Mouse (Mus musculus) lung, embryonic 14.5 days (tissue): ENCODE data around the gene Lcat. TPM values are rescaled to one million over a fixed set of nuclear protein-coding genes. Genes with fewer than 3 reads are reported as not detected.
A peak's percentile ranks its signal among the peaks of the same experiment; 100 is the strongest.

Experiments
- ATAC-seq: fragments of 200-750 bp; cut with Nextera tagmentation; 2 replicates; pipeline ENCODE4 v1.8.0; 2017; ENCODE audit warnings: mild to moderate bottlenecking, moderate TSS enrichment, moderate library complexity; ENCODE audit not compliant: insufficient read depth
- DNase-seq: peaks from one replicate; pipeline ENCODE4 v3.0.0-alpha.2; 2015
- H3K27ac ChIP-seq: fragments of 300-500 bp; sonication (generic); 2 replicates; pipeline ENCODE4 v1.5.1; 2014; ENCODE audit warnings: low read depth, mild to moderate bottlenecking, moderate library complexity
- H3K27me3 ChIP-seq: fragments of 300-500 bp; sonication (generic); 2 replicates; pipeline ENCODE4 v1.6.1; 2014; ENCODE audit warnings: low read length, control low read depth; ENCODE audit not compliant: insufficient read depth
- H3K36me3 ChIP-seq: fragments of 300-500 bp; sonication (generic); 2 replicates; pipeline ENCODE4 v1.6.1; 2014; ENCODE audit warnings: control low read depth; ENCODE audit not compliant: insufficient read depth
- H3K4me1 ChIP-seq: fragments of 300-500 bp; sonication (generic); 2 replicates; pipeline ENCODE4 v1.6.1; 2014; ENCODE audit warnings: antibody characterized with exemption, control low read depth; ENCODE audit not compliant: insufficient read depth
- H3K4me2 ChIP-seq: fragments of 300-500 bp; sonication (generic); 2 replicates; pipeline ENCODE4 v1.6.1; 2014; ENCODE audit warnings: mild to moderate bottlenecking
- H3K4me3 ChIP-seq: fragments of 300-500 bp; sonication (generic); 2 replicates; pipeline ENCODE4 v1.5.1; 2014; ENCODE audit warnings: low read depth, low read length
- H3K9ac ChIP-seq: fragments of 300-500 bp; sonication (generic); 2 replicates; pipeline ENCODE4 v1.6.1; 2014
- H3K9me3 ChIP-seq: fragments of 300-500 bp; sonication (generic); 2 replicates; pipeline ENCODE4 v1.6.1; 2016; ENCODE audit warnings: low read depth, low read length, control low read depth
- CTCF ChIP-seq: IDR thresholded peaks from 2 replicates; pipeline ENCODE4 v1.5.1; 2016; ENCODE audit warnings: antibody characterized with exemption, low read depth
- WGBS: fragments of 180-500 bp; shearing (Covaris S2); extraction: QIAGEN DNeasy Blood & Tissue Kit; methylation state at CpG from one replicate; pipeline ENCODE4 v1.1.7; 2014; 5-methylcytosine and 5-hydroxymethylcytosine counted together
- polyA plus RNA-seq: library from polyadenylated mRNA; unstranded; fragments of >200 nt; fragmentation: Nextera tagmentation; extraction: Ambion mirVana; gene quantifications from 2 replicates; pipeline ENCODE4 v1.2.1, GENCODE M21; 2014

Gene Lcat
- polyA plus RNA-seq, 1 experiment from 2014 or later: 2.1 TPM

DNA sequence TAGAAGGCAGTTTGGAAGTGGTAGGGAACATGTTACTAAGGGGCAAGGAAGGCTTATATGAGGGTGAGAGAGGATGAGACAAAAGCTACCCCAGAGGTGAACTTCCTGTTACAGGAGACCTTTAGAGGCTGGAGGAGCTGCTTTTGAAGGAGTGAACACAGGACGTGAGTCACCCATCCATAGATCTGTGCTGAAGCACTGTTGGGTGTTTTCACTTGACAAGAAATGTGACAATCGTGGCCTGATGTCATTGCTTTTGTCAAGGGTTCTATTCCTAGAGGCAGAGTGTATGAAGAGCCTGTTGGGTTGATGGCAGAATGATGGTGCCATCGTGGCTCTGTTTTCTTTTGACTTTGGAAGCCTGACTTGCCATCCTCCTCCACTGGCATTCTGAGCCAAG, 23.8 kb downstream of the Lcat start:
- H3K36me3 ChIP-seq: peaks cover 30% of the 10 kb centered on the region
- no peak overlapping the region for H3K4me2 ChIP-seq
- DNase-seq (no peak), ATAC-seq (no peak)
- H3K27me3 ChIP-seq: no peaks in the 10 kb centered on the region
- H3K9me3 ChIP-seq: no peaks in the 10 kb centered on the region
- 82% methylated on average over 3 of the region's 3 CpGs for WGBS
- H3K4me1 ChIP-seq: no peaks in the 10 kb centered on the region
- no peak for TF ChIP-seq CTCF
- no peak overlapping the region for H3K27ac ChIP-seq
- no peak overlapping the region for H3K4me3 ChIP-seq
- H3K9ac ChIP-seq: no peak overlapping the region

DNA sequence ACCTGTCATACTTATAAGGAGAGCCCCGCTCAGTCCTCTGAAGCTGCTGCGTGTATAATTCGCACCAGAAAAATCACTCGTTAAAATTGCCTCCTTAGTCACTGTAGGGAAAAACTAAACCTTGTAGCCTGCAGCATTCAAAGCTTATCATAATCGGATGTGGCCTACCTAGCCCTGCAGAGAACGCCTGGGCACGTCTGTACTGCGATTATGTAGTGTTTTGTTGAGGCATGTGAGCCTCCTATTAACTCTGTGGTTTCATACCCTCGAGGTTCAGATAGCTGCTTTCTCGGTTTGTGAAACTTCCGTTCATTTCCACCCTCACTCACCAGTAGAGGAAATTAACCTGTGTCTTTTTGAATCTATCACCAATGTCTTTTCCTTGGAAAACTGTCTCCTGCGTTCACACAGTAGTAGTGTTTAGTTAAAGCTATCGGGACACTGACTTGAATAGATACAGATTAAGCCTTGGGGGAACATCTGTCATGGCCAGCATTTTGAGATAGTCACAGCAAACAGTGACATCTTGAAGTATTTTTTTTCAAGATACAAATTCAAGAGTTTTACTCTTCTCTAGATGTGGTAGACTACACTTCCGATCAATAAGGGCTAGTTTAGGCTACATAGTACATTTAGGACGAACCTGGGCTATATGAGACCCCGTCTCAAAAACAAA, 42.1 kb downstream of the Lcat start:
- Histone ChIP-seq H3K27me3 (no peaks in the 10 kb centered on the region), H3K9me3 (no peaks in the 10 kb centered on the region), H3K27ac (peak overlapping the region; percentile 90), H3K9ac (peak overlapping the region; percentile 99), H3K36me3 (0 out of 2 replicates have a peak, but pooled peaks cover 4% of the 10 kb centered on the region), H3K4me3 (peak overlapping the region; percentile 97), H3K4me2 (peak overlapping the region; percentile 92), H3K4me1 (no peaks in the 10 kb centered on the region)
- 23% methylated on average over 16 of the region's 16 CpGs for WGBS
- DNase-seq: peak; percentile 10
- no peak for TF ChIP-seq CTCF
- ATAC-seq: no peak

DNA sequence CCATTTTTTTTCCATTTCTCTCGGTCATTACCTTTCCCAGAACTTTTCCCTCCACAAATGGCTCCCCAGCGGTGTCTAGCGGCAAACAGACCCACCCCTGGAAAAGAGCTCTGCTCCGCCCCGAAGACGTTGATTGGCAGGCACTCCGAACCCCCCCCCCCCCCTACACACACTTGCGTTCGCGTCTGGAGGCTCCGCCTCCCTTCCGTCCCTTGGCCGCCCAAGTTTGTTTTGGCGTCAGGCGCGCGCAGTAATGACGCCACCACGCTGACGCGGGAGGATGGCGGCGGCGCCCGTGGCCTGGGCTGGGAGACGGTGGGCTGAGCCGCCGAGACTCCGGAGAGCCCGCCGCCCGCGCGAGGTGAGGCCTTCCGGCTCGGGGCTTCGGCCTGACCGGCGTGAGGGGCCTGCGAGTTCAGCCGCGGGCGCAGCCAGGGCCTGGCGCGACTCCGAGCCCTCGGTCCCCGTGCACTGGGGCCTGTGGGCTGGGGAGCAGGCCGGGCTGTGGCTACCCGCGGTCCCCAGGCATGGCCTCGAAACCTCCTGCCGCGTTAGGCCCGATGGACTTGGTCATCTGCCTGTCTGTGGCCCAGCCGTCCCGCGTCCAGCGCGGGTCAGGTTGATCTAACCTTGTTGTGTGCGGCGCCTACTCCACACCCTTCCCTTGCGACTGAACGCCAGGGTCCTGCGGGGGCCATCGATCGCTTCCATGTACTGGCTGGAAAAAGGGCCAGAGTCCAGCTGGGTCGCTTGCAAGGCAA, 42.8 kb downstream of the Lcat start, which contains the start of gene Pskh1:
Pskh1 (plus strand) TSS at position 262 of the 761 bp plus-strand sequence.
- Histone ChIP-seq H3K4me1 (no peaks in the 10 kb centered on the region), H3K27ac (peak within 1 kb of the TSS; percentile 90), H3K27me3 (no peaks in the 10 kb centered on the region), H3K36me3 (0 out of 2 replicates have a peak, but pooled peaks cover 2% of the 10 kb centered on the region), H3K4me3 (peak within 1 kb of the TSS; percentile 97), H3K9me3 (no peaks in the 10 kb centered on the region), H3K9ac (peak within 1 kb of the TSS; percentile 99), H3K4me2 (peak within 1 kb of the TSS; percentile 92)
- DNase-seq (peak; percentile 97), ATAC-seq (peak; percentile 96)
- no peak for TF ChIP-seq CTCF
- under 1% methylated on average over 68 of the region's 68 CpGs for WGBS

DNA sequence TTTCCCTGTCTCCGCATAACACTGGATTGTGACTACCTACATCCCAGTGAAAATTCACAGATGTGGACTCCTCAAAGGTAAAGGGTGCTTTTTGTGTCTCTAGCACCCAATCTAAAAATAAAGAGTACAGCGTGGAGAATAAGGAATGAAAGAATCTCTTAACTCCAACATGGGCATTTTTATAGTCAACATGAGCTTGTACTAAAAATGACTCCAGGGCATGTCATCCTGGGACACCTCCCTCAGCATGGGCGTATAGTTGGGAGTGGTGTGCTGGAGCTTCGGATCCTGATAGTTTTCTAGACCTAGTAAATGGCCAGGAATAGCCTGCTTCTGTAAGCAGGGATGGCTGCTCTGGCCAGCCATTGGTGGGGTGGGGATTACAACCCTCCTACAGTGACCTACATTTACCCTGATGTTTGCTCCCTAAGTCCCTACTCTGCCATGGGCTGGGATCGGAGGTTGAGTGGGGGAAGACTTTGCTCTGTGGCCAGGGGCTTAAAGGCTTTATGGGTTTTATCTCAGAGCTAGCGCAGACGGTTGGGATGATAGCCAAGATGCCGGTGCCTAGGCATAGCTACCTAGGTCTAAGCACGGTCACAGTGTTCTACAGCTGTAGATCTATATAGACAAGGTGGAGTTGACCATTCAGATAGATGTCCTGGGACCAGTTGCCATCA, 45.2 kb downstream of the Lcat start:
- H3K4me3 ChIP-seq: no peak overlapping the region
- H3K4me1 ChIP-seq: no peaks in the 10 kb centered on the region
- WGBS: 76% methylated on average over 9 of the region's 9 CpGs
- no peak overlapping the region for H3K4me2 ChIP-seq
- ATAC-seq (no peak), DNase-seq (no peak)
- H3K9me3 ChIP-seq: no peaks in the 10 kb centered on the region
- H3K27me3 ChIP-seq: no peaks in the 10 kb centered on the region
- TF ChIP-seq CTCF: no peak
- no peak overlapping the region for H3K9ac ChIP-seq
- peaks cover 5% of the 10 kb centered on the region for H3K36me3 ChIP-seq
- H3K27ac ChIP-seq: no peak overlapping the region

DNA sequence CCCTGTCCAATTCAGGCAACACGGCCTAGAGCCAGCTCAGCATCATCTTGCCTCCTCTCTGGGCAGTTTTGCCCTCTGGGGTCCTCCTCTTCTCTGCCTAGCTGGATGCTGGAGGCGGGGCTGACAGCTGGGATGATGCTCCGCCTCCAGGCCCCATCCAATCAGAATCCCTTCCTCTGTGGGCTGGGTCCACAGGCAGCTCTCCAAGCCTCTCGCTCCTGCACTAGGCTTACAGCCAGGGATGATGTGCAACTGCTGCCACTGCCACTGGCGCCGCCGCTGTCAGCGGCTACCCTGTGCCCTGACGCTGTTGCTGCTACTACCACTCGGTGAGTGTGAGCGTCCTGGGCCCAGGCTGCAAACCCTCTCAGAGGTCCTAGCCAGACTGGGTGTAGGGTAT, 49.8 kb downstream of the Lcat start, which contains the start of gene Nrn1l:
Nrn1l (plus strand) TSS at position 229 of the 400 bp plus-strand sequence.
- Histone ChIP-seq H3K4me2 (no peak within 1 kb of the TSS), H3K36me3 (peaks cover 51% of the 10 kb centered on the region), H3K27me3 (no peaks in the 10 kb centered on the region), H3K9me3 (no peaks in the 10 kb centered on the region), H3K9ac (no peak within 1 kb of the TSS), H3K4me3 (no peak within 1 kb of the TSS), H3K4me1 (no peaks in the 10 kb centered on the region), H3K27ac (no peak within 1 kb of the TSS; the same call in 1 of the 2 replicates)
- ATAC-seq (peak; percentile 94), DNase-seq (peak; percentile 92)
- no peak for TF ChIP-seq CTCF
- WGBS: 7% methylated on average over 11 of the region's 11 CpGs

DNA sequence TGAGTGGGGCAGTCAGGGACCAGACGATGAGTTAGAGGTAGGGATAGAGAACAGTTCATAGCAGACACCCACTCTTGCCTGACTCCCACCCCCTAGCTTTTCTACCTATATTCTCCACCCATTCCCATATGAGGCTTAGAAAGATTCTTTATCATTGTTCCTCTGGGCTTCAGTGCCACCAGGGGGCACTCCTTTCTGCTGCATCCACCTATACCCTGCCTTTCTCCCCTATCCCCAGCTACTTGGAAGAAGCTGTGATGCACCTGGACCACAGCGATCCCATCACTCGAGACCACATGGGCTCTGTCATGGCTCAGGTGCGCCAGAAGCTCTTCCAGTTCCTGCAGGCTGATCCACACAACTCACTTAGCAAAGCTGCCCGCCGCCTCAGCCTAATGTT, 50.8 kb downstream of the Lcat start:
- no peak overlapping the region for H3K27ac ChIP-seq
- TF ChIP-seq CTCF: peak; percentile 54
- peak; percentile 8 for DNase-seq
- no peak overlapping the region for H3K4me3 ChIP-seq
- no peaks in the 10 kb centered on the region for H3K27me3 ChIP-seq
- peaks cover 61% of the 10 kb centered on the region for H3K36me3 ChIP-seq
- H3K4me1 ChIP-seq: no peaks in the 10 kb centered on the region
- H3K9me3 ChIP-seq: no peaks in the 10 kb centered on the region
- H3K4me2 ChIP-seq: no peak overlapping the region
- 78% methylated on average over 6 of the region's 6 CpGs for WGBS
- no peak overlapping the region for H3K9ac ChIP-seq
- no peak for ATAC-seq

DNA sequence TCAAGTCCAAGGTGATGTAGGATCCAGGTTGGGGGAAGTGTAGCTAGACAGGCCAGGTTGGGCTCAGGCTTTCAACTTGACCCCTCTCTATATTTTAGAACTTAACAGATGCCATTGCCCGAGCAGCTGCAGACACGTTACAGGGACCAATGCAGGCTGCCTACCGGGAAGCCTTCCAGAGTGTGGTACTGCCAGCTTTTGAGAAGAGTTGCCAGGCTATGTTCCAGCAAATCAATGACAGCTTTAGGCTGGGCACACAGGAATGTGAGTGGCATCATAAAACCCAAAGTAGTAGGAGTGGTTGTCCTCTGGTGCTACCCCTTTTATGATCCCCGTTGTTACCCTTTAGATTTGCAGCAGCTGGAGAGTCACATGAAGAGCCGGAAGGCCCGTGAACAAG, 52.3 kb downstream of the Lcat start:
- Histone ChIP-seq H3K36me3 (peaks cover 76% of the 10 kb centered on the region), H3K27ac (no peak overlapping the region), H3K27me3 (no peaks in the 10 kb centered on the region), H3K9ac (no peak overlapping the region), H3K4me2 (no peak overlapping the region), H3K4me1 (no peaks in the 10 kb centered on the region), H3K4me3 (no peak overlapping the region), H3K9me3 (no peaks in the 10 kb centered on the region)
- TF ChIP-seq CTCF: no peak
- ATAC-seq: no peak
- no peak for DNase-seq
- WGBS: 91% methylated on average over 6 of the region's 6 CpGs
